Mouse (Mus musculus) E14TG2a.4 (cell line): Measurements from ENCODE around the gene Fmo6.

Experiments used
- CTCF ChIP-seq: conservative IDR thresholded peaks from 2 replicates; pipeline ENCODE4 v1.5.1; 2014; ENCODE audit warnings: low read length
- NANOG ChIP-seq: IDR thresholded peaks from 2 replicates; pipeline ENCODE4 v1.6.1; 2014; ENCODE audit warnings: borderline replicate concordance, low read length, mixed read lengths
- POU5F1 ChIP-seq: IDR thresholded peaks from 2 replicates; pipeline ENCODE4 v1.6.1; 2014; ENCODE audit warnings: low read length, borderline replicate concordance

DNA sequence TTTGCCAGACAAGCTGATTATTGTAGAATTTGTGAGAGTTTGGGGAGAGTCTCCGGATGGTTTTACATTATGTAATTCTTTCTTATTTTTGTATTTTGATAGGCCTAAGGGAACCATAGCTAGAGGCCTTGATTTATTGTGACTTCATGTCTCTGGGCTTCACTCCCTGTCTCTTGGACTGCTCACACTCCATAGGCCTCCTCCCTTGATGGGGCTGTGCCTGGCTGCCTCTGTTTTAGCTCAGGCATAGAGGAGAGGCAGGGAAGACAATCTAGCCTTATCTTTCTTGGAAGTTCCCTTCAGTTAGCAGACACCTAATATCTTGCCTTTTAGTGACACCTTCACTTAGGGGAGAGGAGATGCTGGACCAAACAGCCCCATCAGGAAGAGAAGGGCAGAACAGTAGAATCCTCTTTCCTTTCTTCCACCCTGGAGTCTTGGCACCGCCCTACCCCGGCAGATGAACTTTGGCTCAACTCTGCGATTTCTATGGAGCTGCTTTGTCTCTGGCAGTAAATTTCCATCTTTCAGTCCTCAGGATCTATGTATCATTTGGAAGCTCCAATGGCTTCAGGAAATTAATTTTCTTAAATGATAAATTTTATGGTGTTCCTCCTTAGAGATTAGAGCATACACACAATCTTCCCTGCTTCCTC is 1.5 kb upstream of the Fmo6 start:
- TF ChIP-seq CTCF (no peak), POU5F1 (no peak), NANOG (no peak)
